ENCODE assay signal across 11 mouse cellular contexts in the genomic region with DNA sequence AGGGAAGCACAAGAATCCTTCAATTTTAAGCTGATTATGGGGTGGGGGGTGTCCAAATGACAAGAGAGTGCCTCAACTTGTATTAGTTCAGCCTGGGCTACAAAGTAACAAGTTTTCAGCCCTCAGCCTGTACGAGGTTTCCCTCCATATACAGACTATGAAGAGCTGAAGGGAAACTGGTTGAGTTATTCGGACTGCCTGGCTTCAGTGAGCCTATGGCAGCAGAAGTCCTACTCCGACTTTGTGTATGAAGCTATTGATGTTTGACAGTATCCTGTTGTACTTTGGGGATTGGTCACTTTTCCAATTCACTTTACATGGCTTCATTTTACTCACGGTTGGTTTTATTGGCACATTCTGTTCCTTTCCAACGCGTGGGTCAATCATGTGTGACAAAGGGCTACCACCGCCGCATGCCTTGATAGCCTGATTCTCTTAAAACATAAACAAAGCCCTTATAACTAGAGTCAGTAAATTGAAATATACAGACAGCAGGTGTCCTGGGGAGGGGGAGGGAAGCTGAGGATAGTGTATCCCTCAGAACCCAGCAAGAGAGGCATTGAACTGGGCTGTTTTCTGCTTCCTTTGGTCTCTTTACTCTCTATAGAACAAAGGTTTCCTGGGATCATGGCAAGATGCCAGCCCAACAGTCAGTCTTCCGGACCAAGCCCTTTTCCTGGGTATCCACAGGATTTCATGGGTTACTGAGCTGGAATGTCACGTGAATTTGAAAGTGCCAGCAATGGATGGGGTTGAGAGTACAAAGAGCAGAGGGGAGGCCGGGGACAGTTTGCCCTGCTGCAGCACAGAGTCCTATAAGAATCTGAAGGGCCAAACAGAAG.
DNase-seq lines count a peak whose midpoint lies in the region; ATAC-seq and TF ChIP-seq lines count a peak whose summit lies in the region.
"Had no signal": no experiment of that assay in that cellular context is flagged by ENCODE, and none has a peak within 500 bp of the region (broad histone marks: within the 10 kb centered on the region; RNA-seq: fewer than 3 reads in every experiment).

No protein-coding gene starts in this region.

- no peak overlapping the region for H3K4me2 ChIP-seq in forebrain, embryonic 16.5 days (ENCODE audit: low read length)
- no peak overlapping the region for H3K4me2 ChIP-seq in kidney, embryonic 14.5 days (replicated peaks; ENCODE audit: low read depth, low read length)
- no peak overlapping the region for H3K4me2 ChIP-seq in neural tube, embryonic 12.5 days (replicated peaks)

- DNase-seq in liver, adult 2 months (ENCODE audit: extremely low read depth, low read depth, low spot score), result peak; percentile 33
- DNase-seq in liver, result no peak
- no peak for DNase-seq in urinary bladder, adult 2 months (ENCODE audit: low spot score)
- DNase-seq in heart, embryonic 10.5 days (ENCODE audit: low spot score), result no peak
- DNase-seq in heart, adult 8-10 months (ENCODE audit: low spot score), result no peak
- DNase-seq: adrenal gland, adult 2 months; right cerebral cortex, postnatal 14 days; thymus, adult 2 months had no signal

- H3K27me3 ChIP-seq in liver, adult 2 months (ENCODE audit: control insufficient read depth, insufficient read depth, low read length), result no peaks in the 10 kb centered on the region
- no peaks in the 10 kb centered on the region for H3K27me3 ChIP-seq in forebrain, embryonic 16.5 days (replicated peaks; ENCODE audit: control insufficient read depth, insufficient read depth, low read length)
- H3K27me3 ChIP-seq in kidney, embryonic 14.5 days (ENCODE audit: control insufficient read depth, insufficient read depth, low read length), result no peaks in the 10 kb centered on the region
- H3K27me3 ChIP-seq in neural tube, embryonic 12.5 days (replicated peaks), result no peaks in the 10 kb centered on the region
- H3K27me3 ChIP-seq in heart, embryonic 10.5 days (ENCODE audit: insufficient read depth, poor library complexity, severe bottlenecking), result peaks cover 11% of the 10 kb centered on the region; the same call in 1 of the 2 replicates

- peaks cover under 1% of the 10 kb centered on the region; the same call in 1 of the 2 replicates for H3K4me1 ChIP-seq in liver, adult 2 months (ENCODE audit: control insufficient read depth, insufficient read depth, low read length)
- no peaks in the 10 kb centered on the region for H3K4me1 ChIP-seq in forebrain, embryonic 16.5 days (replicated peaks; ENCODE audit: control insufficient read depth, insufficient read depth, low read length)
- H3K4me1 ChIP-seq in kidney, embryonic 14.5 days (ENCODE audit: control insufficient read depth, insufficient read depth, low read length), result no peaks in the 10 kb centered on the region
- H3K4me1 ChIP-seq in neural tube, embryonic 12.5 days, result no peaks in the 10 kb centered on the region
- H3K4me1 ChIP-seq in heart, embryonic 10.5 days, result 0 out of 2 replicates have a peak, but pooled peaks cover 3% of the 10 kb centered on the region

- no peaks in the 10 kb centered on the region for H3K79me2 ChIP-seq in liver, adult 2 months (ENCODE audit: control insufficient read depth, insufficient read depth, low read length)

- no peak for TF ChIP-seq CTCF in liver, adult 2 months (IDR thresholded peaks at IDR 0.05; ENCODE audit: low read depth, low read length)

- peak; percentile 81 for ATAC-seq in forebrain, embryonic 16.5 days
- peak; percentile 80 for ATAC-seq in kidney, embryonic 14.5 days (ENCODE audit: low FRiP score, low TSS enrichment)
- ATAC-seq in neural tube, embryonic 12.5 days (ENCODE audit: low FRiP score, low read depth), result peak; percentile 94

- H3K9ac ChIP-seq in liver, adult 2 months (ENCODE audit: low read depth, low read length), result no peak overlapping the region
- no peak overlapping the region for H3K9ac ChIP-seq in forebrain, embryonic 16.5 days (replicated peaks; ENCODE audit: low read depth, low read length)
- no peak overlapping the region for H3K9ac ChIP-seq in kidney, embryonic 14.5 days (ENCODE audit: low read depth, low read length)
- no peak overlapping the region for H3K9ac ChIP-seq in neural tube, embryonic 12.5 days

- WGBS in liver, adult 2 months, result 70% methylated on average over 11 of the region's 11 CpGs
- 16% methylated on average over 11 of the region's 11 CpGs for WGBS in forebrain, embryonic 16.5 days
- WGBS in kidney, embryonic 14.5 days, result 42% methylated on average over 11 of the region's 11 CpGs
- WGBS in neural tube, embryonic 12.5 days, result 37% methylated on average over 11 of the region's 11 CpGs
- 82% methylated on average over 11 of the region's 11 CpGs for WGBS in heart, embryonic 10.5 days

- no peak overlapping the region for H3K4me3 ChIP-seq in liver, adult 2 months (ENCODE audit: insufficient read depth, low read depth, low read length)
- no peak overlapping the region for H3K4me3 ChIP-seq in forebrain, embryonic 16.5 days (replicated peaks; ENCODE audit: low read length)
- no peak overlapping the region for H3K4me3 ChIP-seq in kidney, embryonic 14.5 days (ENCODE audit: low read length)
- no peak overlapping the region for H3K4me3 ChIP-seq in neural tube, embryonic 12.5 days
- no peak overlapping the region for H3K4me3 ChIP-seq in heart, embryonic 10.5 days

- TF ChIP-seq POLR2A in liver, adult 2 months (IDR thresholded peaks at IDR 0.05; ENCODE audit: extremely low read depth, insufficient read depth, low read length), result no peak

- H3K9me3 ChIP-seq in forebrain, embryonic 16.5 days (ENCODE audit: control insufficient read depth, low read length), result no peaks in the 10 kb centered on the region
- H3K9me3 ChIP-seq in kidney, embryonic 14.5 days (ENCODE audit: control insufficient read depth, low read length), result no peaks in the 10 kb centered on the region
- no peaks in the 10 kb centered on the region for H3K9me3 ChIP-seq in neural tube, embryonic 12.5 days
- H3K9me3 ChIP-seq in heart, embryonic 10.5 days, result no peaks in the 10 kb centered on the region

- no peak overlapping the region for H3K27ac ChIP-seq in liver, adult 2 months (replicated peaks; ENCODE audit: insufficient read depth, low read depth, low read length)
- no peak overlapping the region for H3K27ac ChIP-seq in forebrain, embryonic 16.5 days (ENCODE audit: low read length)
- H3K27ac ChIP-seq in kidney, embryonic 14.5 days (ENCODE audit: low read depth, low read length), result peak overlapping the region; percentile 8; the same call in 1 of the 2 replicates
- no peak overlapping the region for H3K27ac ChIP-seq in neural tube, embryonic 12.5 days
- no peak overlapping the region for H3K27ac ChIP-seq in heart, embryonic 10.5 days

- H3K36me3 ChIP-seq in liver, adult 2 months (ENCODE audit: control insufficient read depth, insufficient read depth, low read length), result no peaks in the 10 kb centered on the region
- H3K36me3 ChIP-seq in forebrain, embryonic 16.5 days (ENCODE audit: control insufficient read depth, insufficient read depth), result no peaks in the 10 kb centered on the region
- H3K36me3 ChIP-seq in kidney, embryonic 14.5 days (ENCODE audit: control insufficient read depth, insufficient read depth, low read length), result no peaks in the 10 kb centered on the region
- no peaks in the 10 kb centered on the region for H3K36me3 ChIP-seq in neural tube, embryonic 12.5 days
- H3K36me3 ChIP-seq in heart, embryonic 10.5 days, result no peaks in the 10 kb centered on the region
